Mouse (Mus musculus) small intestine, adult 2 months (tissue): ENCODE data around the gene Bicdl2.

Experiments
- CTCF ChIP-seq: fragments of 200-500 bp; IDR thresholded peaks from 2 replicates; pipeline ENCODE4 v1.5.1; 2012; ENCODE audit warnings: low read depth, mild to moderate bottlenecking, control low read depth, inconsistent platforms, low read length, moderate library complexity, mixed read lengths; ENCODE audit not compliant: insufficient replicate concordance, insufficient read length; ENCODE audit errors: extremely low read depth
- POLR2A ChIP-seq: fragments of 200-500 bp; IDR thresholded peaks from 2 replicates; pipeline ENCODE4 v1.6.1; 2012; ENCODE audit warnings: low read depth, mild to moderate bottlenecking, control low read depth, inconsistent platforms, low read length, moderate library complexity

DNA sequence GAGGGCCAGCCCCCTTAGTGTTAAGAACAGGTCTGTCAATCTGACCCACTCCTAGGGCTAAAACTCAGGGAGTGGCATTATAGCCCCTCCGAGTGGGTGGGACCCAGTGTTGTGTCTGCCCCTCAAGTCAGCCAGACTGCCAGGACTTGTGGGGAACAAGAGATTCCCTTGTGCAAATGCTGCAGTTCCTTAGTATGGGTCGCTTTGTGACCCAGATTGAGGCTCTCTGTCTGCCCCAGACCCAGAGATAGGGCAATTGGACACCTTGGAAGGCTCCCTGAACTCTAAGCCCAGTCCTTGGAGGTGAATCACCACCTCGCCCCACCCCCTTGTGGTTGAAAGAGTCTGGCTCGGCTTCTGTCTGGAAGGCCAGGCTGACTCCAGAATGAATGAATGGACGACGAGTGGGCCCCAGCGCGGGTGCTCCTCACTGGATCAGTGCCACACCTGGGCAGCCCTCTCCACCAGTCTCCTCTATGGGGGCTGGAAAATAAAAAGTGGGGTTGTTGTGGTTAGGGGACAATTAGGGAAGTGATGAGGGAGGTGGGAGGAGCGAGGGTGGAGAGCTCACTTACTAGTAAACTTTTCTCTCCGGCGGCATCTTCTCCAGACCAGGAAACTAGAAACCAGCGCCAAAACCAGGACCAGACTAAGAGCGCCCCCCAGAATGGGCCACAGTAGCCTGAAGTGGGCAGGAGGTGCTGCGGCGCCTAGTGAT, 15.4 kb downstream of the Bicdl2 start:
- TF ChIP-seq POLR2A: no peak
- no peak for TF ChIP-seq CTCF
